Mouse (Mus musculus) limb, embryonic 13.5 days (tissue): Measurements from ENCODE around the gene Tspan5. TPM values are rescaled to one million over a fixed set of nuclear protein-coding genes. Genes with fewer than 3 reads are reported as not detected.

Source experiments
- ATAC-seq: fragments of 200-750 bp; cut with Nextera tagmentation; 2 replicates; pipeline ENCODE4 v1.8.0; 2017; ENCODE audit warnings: low read depth, moderate number of reproducible peaks, moderate TSS enrichment; ENCODE audit not compliant: low FRiP score
- H3K27ac ChIP-seq: fragments of 300-500 bp; sonication (generic); 2 replicates; pipeline ENCODE4 v1.5.1; 2015; ENCODE audit warnings: inconsistent platforms, mild to moderate bottlenecking, moderate library complexity
- H3K27me3 ChIP-seq: fragments of 300-500 bp; sonication (generic); 2 replicates; pipeline ENCODE4 v1.6.1; 2015; ENCODE audit warnings: mild to moderate bottlenecking, inconsistent platforms
- H3K36me3 ChIP-seq: fragments of 300-500 bp; sonication (generic); 2 replicates; pipeline ENCODE4 v1.6.1; 2015; ENCODE audit warnings: inconsistent platforms, mild to moderate bottlenecking, moderate library complexity
- H3K4me1 ChIP-seq: fragments of 300-500 bp; sonication (generic); 2 replicates; pipeline ENCODE4 v1.6.1; 2015; ENCODE audit warnings: inconsistent platforms
- H3K4me2 ChIP-seq: fragments of 300-500 bp; sonication (generic); replicated peaks from 2 replicates; pipeline ENCODE4 v1.6.1; 2015; ENCODE audit warnings: inconsistent platforms, mild to moderate bottlenecking, moderate library complexity
- H3K4me3 ChIP-seq: fragments of 300-500 bp; sonication (generic); 2 replicates; pipeline ENCODE4 v1.5.1; 2015; ENCODE audit warnings: moderate library complexity, mild to moderate bottlenecking, inconsistent platforms
- H3K9ac ChIP-seq: fragments of 300-500 bp; sonication (generic); 2 replicates; pipeline ENCODE4 v1.6.1; 2015; ENCODE audit warnings: mild to moderate bottlenecking, inconsistent platforms
- H3K9me3 ChIP-seq: fragments of 300-500 bp; sonication (generic); 2 replicates; pipeline ENCODE4 v1.6.1; 2016; ENCODE audit warnings: inconsistent platforms
- WGBS: fragments of 180-500 bp; shearing (Covaris S2); methylation state at CpG from one replicate; pipeline ENCODE4 v1.1.7; 2015; 5-methylcytosine and 5-hydroxymethylcytosine counted together
- polyA plus RNA-seq: library from polyadenylated mRNA; unstranded; fragments of >200 nt; fragmentation: Nextera tagmentation; extraction: Ambion mirVana; gene quantifications from 2 replicates; pipeline ENCODE4 v1.2.1, GENCODE M21; 2015

The Tspan5 gene
- polyA plus RNA-seq, 1 experiment from 2014 or later = 32.8 TPM

DNA sequence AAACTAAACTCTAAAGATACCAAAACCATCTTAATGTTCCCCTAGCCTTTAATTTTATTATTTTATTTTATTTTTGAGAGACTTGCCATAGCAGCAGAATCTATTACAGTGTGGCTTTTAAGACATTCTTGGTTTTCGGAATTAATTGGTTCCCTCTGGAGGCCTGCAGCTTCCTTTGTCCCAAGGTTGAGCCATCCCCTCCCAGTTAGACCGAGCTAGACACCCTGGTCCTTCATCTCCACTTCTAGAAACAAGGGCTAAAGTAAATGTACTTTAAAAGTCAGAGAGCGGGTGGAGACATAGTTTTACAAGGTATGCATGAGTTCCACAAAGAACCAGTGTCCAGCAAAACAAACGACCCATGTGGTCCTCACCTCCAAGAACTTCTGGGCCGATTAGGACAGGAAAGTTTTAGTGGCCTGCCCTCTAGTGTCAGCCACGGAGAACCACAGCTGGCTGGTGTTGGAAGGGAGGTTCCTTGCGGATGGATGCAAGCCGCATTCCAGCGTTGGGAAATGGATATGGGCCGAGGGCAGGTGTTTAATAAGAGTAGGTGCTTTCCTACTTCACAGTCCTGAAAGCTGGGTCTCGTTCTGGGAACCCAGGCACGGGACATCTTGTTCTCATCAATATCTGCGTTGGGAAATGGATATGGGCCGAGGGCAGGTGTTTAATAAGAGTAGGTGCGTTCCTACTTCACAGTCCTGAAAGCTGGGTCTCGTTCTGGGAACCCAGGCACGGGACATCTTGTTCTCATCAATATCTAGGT lies 164.3 kb downstream of the Tspan5 start:
- H3K27ac ChIP-seq = peak overlapping the region; percentile 72; the same call in 1 of the 2 replicates
- 0 out of 2 replicates have a peak overlapping the region, but pooled peaks have one; percentile 11 for H3K4me2 ChIP-seq
- H3K9me3 ChIP-seq = no peaks in the 10 kb centered on the region
- H3K4me3 ChIP-seq = no peak overlapping the region
- H3K4me1 ChIP-seq = peaks cover 21% of the 10 kb centered on the region
- H3K9ac ChIP-seq = no peak overlapping the region; the same call in 1 of the 2 replicates
- H3K36me3 ChIP-seq = peaks cover 9% of the 10 kb centered on the region; the same call in 1 of the 2 replicates
- ATAC-seq = peak; percentile 82
- H3K27me3 ChIP-seq = peaks cover 2% of the 10 kb centered on the region; the same call in 1 of the 2 replicates
- WGBS = 15% methylated on average over 17 of the region's 17 CpGs

DNA sequence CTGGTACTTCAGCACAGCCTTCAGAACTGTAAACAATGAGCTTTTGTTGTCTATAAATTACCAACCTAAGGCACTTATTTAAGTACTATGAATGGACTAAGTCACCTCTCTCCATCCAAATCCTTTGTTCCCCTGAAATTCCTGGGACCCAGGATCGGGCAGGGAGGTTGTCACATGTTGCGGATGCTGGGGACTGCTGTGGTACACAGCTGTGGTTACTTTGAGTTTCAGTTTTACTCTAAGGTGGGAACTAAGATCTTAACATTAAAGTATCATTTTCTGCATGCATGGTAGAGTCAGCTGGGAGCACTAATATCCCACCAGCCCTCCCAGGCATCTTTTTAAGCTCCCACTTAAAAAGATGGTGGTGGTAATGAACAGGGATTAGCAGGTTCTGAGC lies 167.3 kb downstream of the Tspan5 start:
- ATAC-seq = no peak
- no peak overlapping the region for H3K27ac ChIP-seq
- no peak overlapping the region for H3K9ac ChIP-seq
- no peak overlapping the region for H3K4me2 ChIP-seq
- peaks cover 21% of the 10 kb centered on the region for H3K4me1 ChIP-seq
- no peaks in the 10 kb centered on the region for H3K9me3 ChIP-seq
- WGBS = 67% methylated on average over 2 of the region's 2 CpGs
- no peak overlapping the region for H3K4me3 ChIP-seq
- peaks cover 2% of the 10 kb centered on the region; the same call in 1 of the 2 replicates for H3K27me3 ChIP-seq
- H3K36me3 ChIP-seq = no peaks in the 10 kb centered on the region

DNA sequence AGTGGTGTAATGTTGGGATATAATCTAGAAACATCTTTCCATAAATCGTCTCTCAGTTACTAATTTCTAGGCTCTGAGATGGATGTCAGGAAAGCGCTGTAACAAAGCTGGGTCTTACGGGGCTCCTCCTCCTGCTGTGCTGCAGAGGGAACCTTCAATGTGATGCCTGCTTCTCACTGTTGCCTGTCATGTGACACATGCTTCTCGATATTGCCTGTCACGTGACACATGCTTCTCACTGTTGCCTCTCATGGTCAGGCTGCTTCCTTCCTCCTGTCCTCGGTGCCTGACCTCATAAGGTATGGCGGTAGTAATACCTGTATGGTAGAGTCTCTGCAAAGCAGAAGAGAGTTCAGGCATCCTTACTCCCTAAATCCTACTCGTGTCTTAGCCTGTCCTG lies 170.5 kb downstream of the Tspan5 start:
- WGBS = 88% methylated on average over 8 of the region's 8 CpGs
- H3K4me2 ChIP-seq = no peak overlapping the region
- H3K36me3 ChIP-seq = no peaks in the 10 kb centered on the region
- ATAC-seq = no peak
- no peaks in the 10 kb centered on the region for H3K9me3 ChIP-seq
- no peak overlapping the region for H3K4me3 ChIP-seq
- H3K27ac ChIP-seq = no peak overlapping the region
- H3K9ac ChIP-seq = no peak overlapping the region
- no peaks in the 10 kb centered on the region; the same call in 1 of the 2 replicates for H3K27me3 ChIP-seq
- peaks cover 12% of the 10 kb centered on the region for H3K4me1 ChIP-seq

DNA sequence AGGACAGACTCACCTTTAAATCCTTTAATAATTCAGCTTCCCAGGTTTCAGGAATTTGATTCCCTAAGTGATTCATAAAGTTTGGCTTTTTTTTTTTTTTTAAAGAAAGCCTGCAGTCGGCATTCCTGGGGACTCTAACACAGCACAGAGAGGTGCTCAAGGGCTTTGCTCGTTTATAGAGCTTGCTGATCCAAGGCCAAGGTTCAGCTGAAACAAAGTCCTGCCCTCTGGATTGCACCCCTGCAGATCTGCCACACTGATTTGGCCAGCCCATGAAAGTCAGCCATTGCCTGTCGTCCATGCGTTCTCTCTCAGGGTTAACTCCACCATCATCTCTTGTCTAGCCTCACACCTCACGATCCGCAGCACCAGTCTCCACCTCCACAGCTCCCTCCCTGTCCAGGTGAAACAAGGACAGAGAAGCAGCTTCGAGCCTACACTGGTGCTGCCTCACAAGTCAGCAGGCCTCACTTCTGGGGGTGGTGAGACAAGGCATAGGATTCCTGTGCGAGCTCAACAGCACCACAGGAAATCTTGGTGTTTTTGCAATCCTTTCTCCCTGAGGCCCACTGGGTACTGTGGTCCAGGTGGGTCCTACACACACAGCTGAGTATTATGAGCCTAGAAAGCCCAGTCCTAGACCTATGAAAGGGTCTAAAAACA lies 172.8 kb downstream of the Tspan5 start:
- H3K27me3 ChIP-seq = no peaks in the 10 kb centered on the region
- no peaks in the 10 kb centered on the region for H3K9me3 ChIP-seq
- ATAC-seq = no peak
- peaks cover 12% of the 10 kb centered on the region for H3K4me1 ChIP-seq
- peaks cover 3% of the 10 kb centered on the region; the same call in 1 of the 2 replicates for H3K36me3 ChIP-seq
- no peak overlapping the region for H3K4me2 ChIP-seq
- 47% methylated on average over 8 of the region's 8 CpGs for WGBS
- no peak overlapping the region; the same call in 1 of the 2 replicates for H3K27ac ChIP-seq
- H3K4me3 ChIP-seq = no peak overlapping the region
- peak overlapping the region; percentile 35; the same call in 1 of the 2 replicates for H3K9ac ChIP-seq

DNA sequence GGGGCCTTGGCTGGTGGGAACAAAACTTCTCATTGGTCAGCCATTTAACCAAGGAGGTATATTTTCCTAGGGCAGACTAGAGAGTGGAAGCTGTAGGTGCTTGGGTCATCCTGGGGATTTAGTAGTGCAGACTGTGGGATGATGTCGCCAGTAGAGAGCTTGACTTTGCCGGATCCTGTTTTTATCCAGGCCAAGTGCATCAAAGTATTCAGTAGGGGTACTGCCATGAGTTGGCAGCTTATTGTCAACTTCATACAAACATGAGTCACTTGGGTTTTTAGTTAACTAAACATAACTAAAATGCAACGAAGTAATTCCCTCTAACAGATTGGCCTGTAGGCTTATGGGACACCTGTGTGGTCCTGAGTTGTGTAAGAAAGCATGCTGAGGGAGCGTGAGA lies 174.6 kb downstream of the Tspan5 start:
- Histone ChIP-seq H3K4me2 (no peak overlapping the region), H3K4me1 (peaks cover 12% of the 10 kb centered on the region), H3K27ac (no peak overlapping the region), H3K4me3 (no peak overlapping the region), H3K27me3 (no peaks in the 10 kb centered on the region), H3K36me3 (peaks cover 4% of the 10 kb centered on the region; the same call in 1 of the 2 replicates), H3K9me3 (no peaks in the 10 kb centered on the region), H3K9ac (no peak overlapping the region)
- 87% methylated on average over 4 of the region's 4 CpGs for WGBS
- ATAC-seq = no peak

DNA sequence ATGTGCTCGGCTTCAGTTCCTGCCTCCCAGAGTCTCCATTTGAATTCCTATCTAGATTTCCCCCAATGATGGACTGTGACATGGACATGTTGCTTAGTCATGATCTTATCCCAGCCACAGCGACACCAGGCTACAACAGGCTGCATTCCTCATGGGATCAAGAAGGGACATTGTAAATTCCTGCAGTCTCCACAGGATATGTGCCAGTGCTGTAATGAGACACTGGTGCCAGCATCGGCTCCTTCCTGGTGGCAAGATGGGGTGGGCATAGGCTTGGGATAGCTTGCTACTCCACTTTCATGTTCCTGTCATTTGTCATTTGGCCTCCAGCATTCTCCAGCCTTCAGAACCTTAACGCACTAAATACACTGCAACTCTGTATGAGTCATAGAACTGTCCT lies 175.0 kb downstream of the Tspan5 start:
- ATAC-seq = no peak
- Histone ChIP-seq H3K4me2 (no peak overlapping the region), H3K27me3 (no peaks in the 10 kb centered on the region), H3K9me3 (no peaks in the 10 kb centered on the region), H3K27ac (no peak overlapping the region), H3K4me3 (no peak overlapping the region), H3K9ac (no peak overlapping the region), H3K4me1 (peaks cover 12% of the 10 kb centered on the region), H3K36me3 (peaks cover 4% of the 10 kb centered on the region; the same call in 1 of the 2 replicates)
- 79% methylated on average over 4 of the region's 4 CpGs for WGBS

DNA sequence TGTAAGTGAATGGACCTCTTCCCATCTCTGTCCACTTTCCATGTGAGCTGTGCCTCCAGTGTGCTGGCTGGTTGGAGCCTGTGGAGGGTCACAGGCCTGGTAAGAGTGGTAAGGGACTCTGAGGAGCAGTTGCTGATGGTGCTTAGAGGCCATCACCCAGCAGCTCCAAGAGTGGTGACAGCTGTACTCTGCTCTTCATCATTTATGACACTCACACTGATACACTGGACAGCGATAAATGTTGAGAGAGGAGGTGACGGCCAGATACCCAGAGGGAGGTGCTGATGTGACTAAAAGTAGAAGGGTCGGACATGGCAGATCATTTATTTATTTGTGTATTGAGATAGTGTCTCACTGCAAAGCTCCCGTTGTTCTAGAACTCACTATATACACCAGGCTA lies 176.2 kb downstream of the Tspan5 start:
- H3K27ac ChIP-seq = no peak overlapping the region
- H3K27me3 ChIP-seq = no peaks in the 10 kb centered on the region
- H3K9ac ChIP-seq = no peak overlapping the region
- peaks cover 12% of the 10 kb centered on the region for H3K4me1 ChIP-seq
- no peak overlapping the region for H3K4me3 ChIP-seq
- 93% methylated on average over 4 of the region's 4 CpGs for WGBS
- no peak for ATAC-seq
- peaks cover 4% of the 10 kb centered on the region; the same call in 1 of the 2 replicates for H3K36me3 ChIP-seq
- H3K9me3 ChIP-seq = no peaks in the 10 kb centered on the region
- H3K4me2 ChIP-seq = no peak overlapping the region

DNA sequence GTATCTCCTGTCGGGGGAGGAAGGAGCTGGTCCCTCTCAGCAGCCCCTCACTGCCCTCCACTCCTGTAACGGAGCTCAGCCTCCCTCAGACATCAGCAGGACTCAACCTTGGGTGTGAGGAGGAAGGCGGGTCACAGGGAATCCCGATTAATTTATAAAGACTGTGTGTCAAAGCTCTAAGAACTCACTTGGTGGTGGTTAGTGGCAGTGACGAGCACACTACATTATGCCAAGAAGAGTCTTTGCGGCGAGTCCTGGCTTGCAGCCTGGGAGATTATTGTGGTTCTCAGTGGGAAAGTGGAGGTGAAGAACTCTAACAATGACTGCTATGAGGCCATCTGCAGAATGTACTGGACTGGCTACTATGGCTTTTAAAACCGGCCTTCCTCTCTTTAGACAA lies 184.2 kb downstream of the Tspan5 start:
- Histone ChIP-seq H3K4me3 (no peak overlapping the region), H3K9ac (no peak overlapping the region), H3K27me3 (no peaks in the 10 kb centered on the region), H3K4me1 (no peaks in the 10 kb centered on the region), H3K36me3 (peaks cover 45% of the 10 kb centered on the region), H3K9me3 (no peaks in the 10 kb centered on the region), H3K27ac (no peak overlapping the region), H3K4me2 (no peak overlapping the region)
- ATAC-seq = no peak
- WGBS = 89% methylated on average over 8 of the region's 8 CpGs

DNA sequence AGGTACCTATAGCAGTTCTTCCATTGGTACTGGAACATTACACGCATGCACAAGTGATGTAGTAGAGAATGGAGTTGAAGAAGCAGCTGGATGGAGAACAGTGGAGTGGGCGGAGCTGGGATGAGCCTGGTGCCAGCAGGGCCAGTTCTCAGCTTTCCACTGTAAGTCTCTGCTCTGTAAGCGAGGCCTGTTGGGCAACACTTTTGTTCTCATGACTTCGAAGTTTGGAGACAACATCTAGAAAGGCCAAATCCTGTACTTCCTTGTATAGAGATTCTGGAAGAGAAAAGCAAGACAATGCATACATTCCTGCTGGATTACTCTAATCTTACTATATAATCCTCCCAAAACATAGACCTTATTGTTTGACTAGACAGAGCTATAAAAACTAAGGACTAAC lies 185.4 kb downstream of the Tspan5 start:
- no peaks in the 10 kb centered on the region for H3K9me3 ChIP-seq
- H3K27me3 ChIP-seq = no peaks in the 10 kb centered on the region
- no peak overlapping the region for H3K4me2 ChIP-seq
- ATAC-seq = no peak
- no peak overlapping the region for H3K9ac ChIP-seq
- no peak overlapping the region for H3K27ac ChIP-seq
- H3K36me3 ChIP-seq = peaks cover 50% of the 10 kb centered on the region
- 92% methylated on average over 4 of the region's 4 CpGs for WGBS
- H3K4me3 ChIP-seq = no peak overlapping the region
- H3K4me1 ChIP-seq = no peaks in the 10 kb centered on the region

DNA sequence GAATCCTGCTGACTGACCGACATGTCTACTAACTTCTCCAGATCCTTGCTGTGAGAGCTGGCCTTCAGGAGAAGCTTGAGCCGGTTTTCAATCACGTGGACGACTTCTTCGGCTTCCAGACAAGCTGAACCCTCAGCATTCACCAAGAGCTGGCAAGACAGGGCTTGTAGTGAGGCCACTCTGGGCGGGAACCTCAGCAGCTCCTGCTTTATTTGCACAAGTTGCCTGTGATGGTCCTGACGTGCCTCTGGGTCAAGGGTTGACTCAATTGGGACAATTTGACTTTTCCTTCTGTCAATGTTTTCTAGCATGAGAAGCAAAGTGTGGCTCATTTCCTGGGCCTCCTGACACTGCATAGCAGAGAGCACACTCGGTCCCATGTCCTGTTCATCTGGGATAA lies 194.8 kb downstream of the Tspan5 start:
- Histone ChIP-seq H3K27ac (no peak overlapping the region), H3K4me2 (no peak overlapping the region), H3K4me3 (no peak overlapping the region), H3K9ac (no peak overlapping the region), H3K4me1 (no peaks in the 10 kb centered on the region), H3K36me3 (peaks cover 57% of the 10 kb centered on the region), H3K9me3 (peaks cover 4% of the 10 kb centered on the region; the same call in 1 of the 2 replicates), H3K27me3 (no peaks in the 10 kb centered on the region)
- no peak for ATAC-seq
- 93% methylated on average over 8 of the region's 8 CpGs for WGBS

DNA sequence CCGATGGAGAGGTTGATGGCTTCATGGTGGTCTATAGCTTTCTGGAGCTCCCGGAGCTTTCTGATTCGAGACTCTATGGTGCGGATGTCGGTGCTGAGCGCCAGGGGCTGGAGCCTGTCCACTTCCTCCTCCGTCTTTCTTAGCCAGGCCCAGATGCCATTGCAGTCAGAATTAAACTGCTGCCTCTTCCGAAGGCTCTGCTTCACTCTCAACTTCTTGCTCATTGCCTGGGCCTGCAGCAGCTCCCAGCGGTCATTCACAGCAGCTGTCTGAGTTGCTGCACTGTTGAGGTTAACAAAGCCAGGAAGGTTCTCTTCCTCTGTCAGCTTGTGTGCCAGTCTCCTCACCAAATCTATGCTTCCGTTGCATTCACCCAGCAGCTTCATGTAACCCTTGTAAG lies 195.2 kb downstream of the Tspan5 start:
- Histone ChIP-seq H3K9me3 (peaks cover 4% of the 10 kb centered on the region; the same call in 1 of the 2 replicates), H3K4me2 (no peak overlapping the region), H3K9ac (no peak overlapping the region), H3K27me3 (no peaks in the 10 kb centered on the region), H3K36me3 (peaks cover 58% of the 10 kb centered on the region), H3K4me1 (no peaks in the 10 kb centered on the region), H3K4me3 (no peak overlapping the region), H3K27ac (no peak overlapping the region)
- no peak for ATAC-seq
- 96% methylated on average over 10 of the region's 10 CpGs for WGBS

DNA sequence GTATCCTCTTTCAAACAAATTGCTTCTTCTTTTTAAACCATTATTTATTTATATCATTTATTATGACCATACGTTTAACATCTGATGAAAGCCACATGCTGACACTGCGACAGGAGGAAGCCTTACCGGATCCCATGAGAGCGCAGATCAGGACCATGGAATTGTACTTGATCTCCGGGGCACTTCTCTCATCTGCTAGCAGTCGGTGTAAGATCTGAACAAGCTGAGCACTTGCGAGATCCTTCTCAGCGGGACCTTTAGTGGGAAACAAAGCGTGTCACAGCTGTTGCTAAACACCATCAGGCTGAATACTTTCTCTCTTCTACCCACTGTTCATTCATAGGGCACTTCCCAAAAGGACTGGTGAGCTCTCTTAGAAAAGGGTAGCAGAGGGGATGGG lies 199.6 kb downstream of the Tspan5 start:
- Histone ChIP-seq H3K9ac (no peak overlapping the region), H3K9me3 (0 out of 2 replicates have a peak, but pooled peaks cover 4% of the 10 kb centered on the region), H3K27me3 (no peaks in the 10 kb centered on the region), H3K4me1 (no peaks in the 10 kb centered on the region), H3K4me3 (no peak overlapping the region), H3K4me2 (no peak overlapping the region), H3K27ac (no peak overlapping the region), H3K36me3 (peaks cover 65% of the 10 kb centered on the region)
- no peak for ATAC-seq
- 62% methylated on average over 9 of the region's 9 CpGs for WGBS
